Mouse (Mus musculus) left cerebral cortex, adult 11 months (tissue): ENCODE results near the gene Lmnb2.

Source experiments
- DNase-seq: peaks from one replicate; pipeline ENCODE4 v3.0.0; 2022; ENCODE audit warnings: low spot score

The Lmnb2 gene

GRCm38 (mm10) chr10:80917779-80918434 is at the start of gene Lmnb2:
Lmnb2 (minus strand) TSS chr10:80918245.
- peak; percentile 74 for DNase-seq

GRCm38 (mm10) chr10:80967101-80967656 is 49.1 kb upstream of the Lmnb2 start:
- DNase-seq = no peak

- DNase-seq = no peak
Observed at GRCm38 (mm10) chr10:80966296-80966695, 48.3 kb upstream of the Lmnb2 start.

- peak; percentile 35 for DNase-seq
Observed at GRCm38 (mm10) chr10:80963031-80963975, 45.3 kb upstream of the Lmnb2 start.

DNA sequence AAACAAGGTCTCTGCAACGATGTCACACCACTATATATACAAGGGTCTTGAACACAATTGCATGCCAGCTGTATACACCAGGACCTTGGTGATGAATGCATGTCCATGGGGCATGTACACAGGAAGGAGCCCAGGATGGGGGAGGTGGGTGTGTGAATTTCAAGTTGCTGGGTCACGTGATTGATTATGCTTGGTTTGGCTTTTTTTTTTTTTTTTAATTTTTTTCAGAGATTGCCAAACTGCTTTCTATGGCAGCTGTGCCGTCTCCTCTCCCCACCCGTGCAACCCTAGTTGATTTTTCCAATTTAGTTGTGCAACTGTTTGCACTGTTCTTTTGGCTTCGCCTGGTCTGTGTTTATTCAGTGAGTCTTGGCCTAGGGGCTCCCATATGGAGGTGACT is 44.5 kb upstream of the Lmnb2 start:
- DNase-seq = no peak

DNA sequence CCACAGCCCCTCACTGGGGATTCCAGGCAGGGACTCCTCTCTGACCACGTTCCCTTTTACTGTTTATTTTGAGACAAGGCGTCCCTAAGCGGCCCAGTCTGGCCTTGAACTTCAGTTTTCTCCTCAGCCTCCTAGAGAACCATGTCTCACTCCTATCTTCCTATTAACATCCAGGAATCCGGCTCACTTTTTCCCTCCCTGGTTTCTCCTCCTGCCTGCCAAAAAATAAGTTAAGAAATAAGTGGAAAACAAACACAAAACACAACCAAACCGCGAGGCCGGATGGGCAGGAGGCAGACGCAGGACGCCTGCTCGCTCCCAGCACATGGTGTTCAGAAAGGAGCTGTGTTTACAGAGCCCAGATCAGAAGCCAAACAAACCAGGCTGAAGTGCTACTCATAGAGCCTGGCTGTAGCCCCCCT is 44.0 kb upstream of the Lmnb2 start:
- DNase-seq = no peak

GRCm38 (mm10) chr10:80960551-80961508 is 42.8 kb upstream of the Lmnb2 start:
- no peak for DNase-seq

- DNase-seq = no peak
Observed at GRCm38 (mm10) chr10:80958979-80959637, 41.1 kb upstream of the Lmnb2 start.

GRCm38 (mm10) chr10:80957791-80958190 is 39.7 kb upstream of the Lmnb2 start:
- DNase-seq = no peak

DNA sequence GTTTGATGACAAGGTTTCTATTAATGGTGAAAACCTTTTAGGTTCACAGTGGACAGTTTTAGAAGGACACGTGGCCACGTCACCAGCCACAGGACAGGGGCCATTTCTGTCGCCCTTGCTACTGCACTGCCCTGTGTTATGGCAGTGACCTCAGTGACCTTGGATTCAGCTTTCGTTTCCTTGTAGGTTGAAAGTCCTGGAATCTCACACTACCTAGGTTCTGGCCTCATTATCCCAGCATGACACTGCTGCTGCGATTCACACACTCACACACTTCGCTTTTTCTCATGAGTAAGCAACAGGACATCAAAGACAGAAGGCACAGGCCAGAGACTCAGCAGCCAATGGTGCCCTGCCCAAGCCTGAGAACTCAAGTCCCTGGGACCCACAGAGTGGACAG is 38.9 kb upstream of the Lmnb2 start:
- DNase-seq = no peak

DNA sequence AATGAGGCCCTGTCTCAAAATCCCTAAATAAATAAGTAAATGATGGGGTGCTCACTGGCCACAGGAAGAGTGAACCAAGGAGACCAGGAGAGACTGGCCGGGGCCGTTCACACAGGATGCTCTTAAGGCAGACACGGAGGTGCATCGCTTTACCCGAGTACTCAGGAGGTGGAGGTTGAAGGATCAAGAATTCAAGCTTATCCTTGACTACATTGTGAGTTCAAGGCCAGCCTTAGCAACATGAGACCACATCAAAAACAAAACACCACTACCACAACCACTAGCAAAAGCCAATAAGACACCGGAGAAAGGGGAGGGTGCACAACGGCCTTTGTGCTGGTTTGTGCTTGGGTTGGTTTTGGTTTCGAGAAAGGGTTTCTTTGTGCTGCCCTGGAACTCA is 38.3 kb upstream of the Lmnb2 start:
- no peak for DNase-seq

DNA sequence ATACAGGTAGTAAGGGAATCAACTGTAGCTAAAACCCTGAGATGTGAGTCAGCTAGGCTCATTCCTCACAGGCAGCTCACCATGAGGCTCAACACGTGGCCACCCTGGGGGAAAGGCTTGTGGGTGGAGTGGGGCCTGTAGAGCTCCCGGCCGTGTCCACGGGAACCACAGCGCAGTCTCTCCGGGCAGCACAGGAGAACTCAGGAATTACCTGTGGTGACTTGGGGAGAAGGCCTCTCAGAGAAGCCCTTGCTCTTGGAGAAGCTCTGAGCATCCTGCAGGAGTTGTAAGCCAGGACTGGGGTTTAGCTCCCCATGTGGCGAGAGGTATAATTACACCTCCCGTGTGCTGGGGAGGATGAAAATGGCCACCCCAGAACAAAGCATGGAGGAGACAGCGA is 37.5 kb upstream of the Lmnb2 start:
- DNase-seq = no peak

DNA sequence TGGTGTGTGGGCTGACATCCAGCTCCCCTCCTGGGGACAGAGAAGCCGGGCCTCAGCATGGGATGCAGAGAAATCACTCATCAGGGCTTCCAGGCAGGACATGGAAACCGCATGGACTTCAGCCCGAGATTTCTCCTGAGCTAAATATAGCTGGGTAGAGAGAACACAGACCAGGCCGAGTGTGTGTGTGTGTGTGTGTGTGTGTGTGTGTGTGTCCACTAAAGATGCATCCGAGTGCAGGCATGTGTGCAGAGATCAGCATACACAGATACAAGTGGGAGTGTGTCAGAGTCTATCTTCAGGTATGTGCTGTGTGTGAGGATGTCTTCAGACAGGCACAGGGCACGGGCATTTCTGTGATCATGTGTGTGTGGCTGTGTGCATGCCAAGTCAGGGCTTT is 36.8 kb upstream of the Lmnb2 start:
- no peak for DNase-seq

GRCm38 (mm10) chr10:80954415-80954814 is 36.4 kb upstream of the Lmnb2 start:
- DNase-seq = no peak

DNA sequence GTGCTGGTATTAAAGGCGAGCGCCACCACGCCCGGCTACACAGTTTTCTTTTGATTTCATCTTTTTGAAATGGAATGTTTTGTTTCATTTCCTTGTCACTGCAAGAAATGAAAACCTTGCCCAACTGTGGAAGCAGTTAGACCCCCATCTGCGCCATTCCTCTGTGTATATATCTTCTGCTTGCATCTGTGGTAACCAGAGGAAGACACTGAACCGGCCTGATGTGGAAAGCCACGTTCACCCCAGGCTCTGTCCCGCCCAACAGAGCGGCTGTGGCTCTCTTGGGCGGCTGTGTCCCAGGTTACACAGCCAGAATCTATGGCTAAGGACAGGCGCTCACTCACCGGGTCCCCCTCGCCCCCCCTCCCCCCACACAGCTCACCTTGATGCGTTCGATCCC is 34.4 kb upstream of the Lmnb2 start:
- no peak for DNase-seq

DNA sequence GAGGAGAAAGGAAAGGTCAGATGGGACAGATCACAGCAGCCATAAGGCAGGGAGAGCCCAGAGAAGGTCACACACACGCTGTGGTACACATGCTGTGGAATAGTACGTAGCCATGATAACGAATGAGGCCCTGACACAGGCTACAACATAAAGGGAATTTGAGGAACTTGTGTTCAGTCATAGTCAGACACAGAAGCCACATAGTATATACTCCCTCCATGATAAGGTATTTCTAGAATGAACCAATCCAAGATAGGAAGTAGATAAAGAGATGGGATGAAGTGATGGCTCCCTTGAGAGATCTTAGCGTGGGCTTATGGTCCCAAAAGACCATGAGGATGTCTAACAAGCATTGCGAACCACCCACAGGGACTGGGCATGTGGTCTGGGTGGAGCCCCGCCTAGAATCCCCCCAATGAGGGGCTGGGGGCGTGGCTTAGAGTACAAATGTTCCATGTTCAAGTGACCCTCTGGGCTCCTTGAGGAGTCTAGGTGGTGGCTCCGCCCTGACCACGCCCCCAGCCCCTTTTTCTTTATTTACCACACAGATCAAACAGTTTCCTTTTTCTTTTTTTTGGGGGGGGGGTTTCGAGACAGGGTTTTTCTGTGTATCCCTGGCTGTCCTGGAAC is 33.8 kb upstream of the Lmnb2 start:
- DNase-seq = no peak

DNA sequence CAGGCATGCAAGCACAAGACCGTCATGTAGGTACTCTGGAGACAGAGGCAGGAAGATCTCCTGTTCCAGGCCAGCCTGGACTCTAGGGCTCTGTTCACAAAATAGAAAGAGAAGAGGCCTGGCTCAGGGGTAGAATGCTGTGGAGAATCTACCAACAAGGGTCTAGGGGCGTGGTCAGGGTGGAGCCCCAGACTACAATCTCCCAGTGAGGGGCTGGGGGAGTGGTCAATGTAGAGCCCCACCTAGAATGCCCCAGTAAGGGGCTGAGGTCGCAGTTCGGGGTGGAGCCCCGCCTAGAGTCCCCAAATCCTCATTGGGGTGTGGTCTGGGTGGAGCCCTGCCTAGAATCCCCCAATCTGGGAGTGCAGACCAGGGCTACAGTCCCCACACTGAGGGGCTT is 32.3 kb upstream of the Lmnb2 start:
- no peak for DNase-seq

- DNase-seq = no peak
Observed at GRCm38 (mm10) chr10:80949081-80949480, 31.0 kb upstream of the Lmnb2 start.

- no peak for DNase-seq
Observed at GRCm38 (mm10) chr10:80948570-80948969, 30.5 kb upstream of the Lmnb2 start.

DNA sequence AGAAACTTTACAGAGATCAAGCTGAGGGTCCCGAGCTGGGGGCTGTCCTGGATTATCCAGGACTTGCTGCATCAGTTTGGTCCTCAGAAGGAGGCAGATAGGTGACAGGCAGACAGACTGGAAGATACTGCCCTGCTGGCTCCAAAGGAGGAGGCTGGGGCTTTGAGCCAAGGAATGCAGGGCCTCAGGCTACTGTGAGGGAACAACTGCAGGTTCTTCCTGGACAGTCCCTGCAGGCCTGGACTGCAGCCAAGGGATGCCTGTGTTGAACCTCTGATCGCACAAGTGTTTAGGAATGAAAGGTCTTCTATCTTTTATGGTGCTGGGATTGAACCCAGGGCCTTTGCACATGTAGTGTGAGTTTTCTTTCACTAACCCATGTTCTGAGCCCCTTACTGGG is 29.8 kb upstream of the Lmnb2 start:
- DNase-seq = no peak
